Mouse (Mus musculus) thymus, postnatal 0 days (tissue): ENCODE data around the gene Adprhl2. TPM values are rescaled to one million over a fixed set of nuclear protein-coding genes. Genes with fewer than 3 reads are reported as not detected.

Source experiments
- DNase-seq: peaks from one replicate; pipeline ENCODE4 v3.0.0-alpha.2; 2015; ENCODE audit warnings: low spot score
- polyA plus RNA-seq: library from polyadenylated mRNA; unstranded; fragments of >200 nt; fragmentation: Nextera tagmentation; extraction: Ambion mirVana; gene quantifications from 2 replicates; pipeline ENCODE4 v1.2.1, GENCODE M21; 2015

Gene Adprhl2
- polyA plus RNA-seq, result 70.4 and 73.0 TPM in 2 replicates

- peak; percentile 98 for DNase-seq
These were observed at the start of gene Adprhl2 for GRCm38 (mm10) chr4:126321111-126321853. Gene Adprhl2, minus strand, starts transcription at chr4:126321703.

DNA sequence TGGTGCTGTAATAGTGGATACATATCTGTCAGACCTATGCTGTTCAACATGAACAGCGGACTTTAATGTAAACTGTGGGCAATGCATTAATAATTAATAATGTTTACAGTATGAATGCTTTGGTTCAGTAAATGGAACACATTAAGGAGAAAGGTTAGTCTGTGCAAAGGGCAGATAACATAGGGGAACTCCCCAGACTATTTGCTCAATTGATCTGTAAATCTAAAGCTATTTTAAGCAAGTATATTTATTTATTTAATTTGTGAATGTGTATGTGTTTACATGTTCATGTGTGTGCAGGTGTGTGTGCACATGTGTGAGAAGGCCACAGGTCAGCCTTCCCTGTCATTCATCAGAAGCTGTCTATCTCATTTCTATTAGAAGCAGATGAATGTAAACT is 38.6 kb upstream of the Adprhl2 start:
- DNase-seq, result no peak

DNA sequence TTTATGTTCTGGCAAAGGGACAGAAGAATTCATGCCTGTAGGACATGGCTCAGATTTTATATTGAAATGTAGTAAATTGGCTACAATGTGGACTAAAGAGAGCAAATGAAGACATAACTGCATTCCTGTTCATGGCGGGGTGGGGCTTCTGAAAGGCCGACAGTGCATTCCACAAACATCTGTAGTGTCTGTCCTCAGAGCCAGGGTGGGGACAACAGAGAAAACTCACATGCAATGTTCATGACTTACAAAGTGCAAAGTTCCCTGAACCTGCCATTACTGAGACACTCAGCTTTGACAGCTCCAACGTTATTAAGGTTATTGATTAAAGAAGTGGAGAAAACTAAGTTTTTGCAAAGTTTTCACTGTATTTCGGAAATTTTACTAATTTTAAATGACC is 21.9 kb upstream of the Adprhl2 start:
- no peak for DNase-seq

- no peak for DNase-seq
These were observed 18.0 kb upstream of the Adprhl2 start for GRCm38 (mm10) chr4:126339461-126339860.

DNA sequence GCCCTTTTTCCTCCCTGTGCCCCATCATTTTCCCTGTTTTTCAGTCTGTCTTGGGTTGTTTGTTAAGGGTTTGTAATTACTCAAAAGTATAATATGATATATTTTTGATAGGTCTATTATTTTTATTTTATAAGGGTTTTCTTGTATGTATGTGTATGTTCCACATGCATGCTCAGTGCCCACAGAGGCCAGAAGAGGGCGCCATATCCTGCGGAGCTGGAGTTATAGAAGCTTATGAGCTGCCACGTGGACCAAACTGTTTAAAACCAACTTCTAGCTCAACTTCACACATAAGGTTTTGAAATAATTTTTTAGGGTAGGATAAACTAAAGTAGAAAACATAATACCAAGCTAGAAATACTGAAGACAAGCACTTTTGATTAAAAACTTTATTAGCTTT is 10.9 kb upstream of the Adprhl2 start:
- DNase-seq, result peak; percentile 17

GRCm38 (mm10) chr4:126331751-126332150 is 10.2 kb upstream of the Adprhl2 start:
- DNase-seq, result no peak

- DNase-seq, result no peak
These were observed 8.8 kb upstream of the Adprhl2 start for GRCm38 (mm10) chr4:126330295-126330694.

DNA sequence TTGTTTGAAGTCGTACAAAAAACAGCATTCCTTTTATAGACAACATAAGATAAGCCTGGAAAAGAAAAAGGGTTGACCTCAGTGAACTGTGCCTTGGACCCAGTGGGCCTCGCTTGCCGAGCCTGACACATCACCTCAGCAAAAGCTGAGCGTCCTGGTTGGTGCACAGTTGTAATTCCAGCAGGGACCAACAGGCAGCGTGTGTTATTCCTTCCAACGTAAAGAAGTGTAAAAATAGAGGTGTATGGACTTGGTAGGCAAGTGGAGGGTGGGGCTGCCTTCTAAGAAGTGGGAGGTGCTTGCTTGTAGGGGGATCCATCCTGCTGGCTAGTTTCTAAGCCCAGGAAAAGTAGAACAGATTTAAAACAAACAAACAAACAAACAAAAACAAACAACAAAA is 4.5 kb upstream of the Adprhl2 start:
- no peak for DNase-seq

DNA sequence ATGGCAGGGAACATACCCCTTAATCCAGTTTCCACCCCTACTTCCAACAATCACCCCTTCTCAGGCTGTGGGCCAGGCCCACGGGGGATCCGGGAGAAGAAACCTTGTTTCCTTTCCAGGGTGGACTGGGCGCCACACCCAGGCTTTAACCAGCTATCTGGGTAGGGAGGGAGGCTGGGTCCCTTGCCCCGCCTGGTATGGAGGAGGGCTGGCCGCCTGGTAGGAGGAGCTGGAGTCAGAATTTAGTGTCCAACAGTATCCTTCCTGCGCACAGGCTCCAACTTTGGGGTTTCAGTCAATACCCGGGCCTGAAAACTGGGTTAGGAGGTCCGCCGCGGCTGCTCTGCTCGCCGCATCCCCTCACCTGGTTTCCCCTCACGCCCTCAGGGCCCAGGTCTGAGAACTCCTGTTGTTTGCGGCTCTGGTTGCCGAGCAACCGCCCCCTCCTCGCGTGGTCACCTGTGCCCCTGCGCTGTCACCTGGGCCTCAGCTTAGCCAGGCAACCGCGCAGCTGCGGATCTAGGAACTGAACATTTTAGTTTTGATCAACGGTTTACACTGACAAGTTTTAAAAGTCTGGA is 3.9 kb upstream of the Adprhl2 start, which contains the start of gene Tekt2:
Tekt2 (minus strand) TSS at position 408 of the 581 bp plus-strand sequence.
- no peak for DNase-seq

DNA sequence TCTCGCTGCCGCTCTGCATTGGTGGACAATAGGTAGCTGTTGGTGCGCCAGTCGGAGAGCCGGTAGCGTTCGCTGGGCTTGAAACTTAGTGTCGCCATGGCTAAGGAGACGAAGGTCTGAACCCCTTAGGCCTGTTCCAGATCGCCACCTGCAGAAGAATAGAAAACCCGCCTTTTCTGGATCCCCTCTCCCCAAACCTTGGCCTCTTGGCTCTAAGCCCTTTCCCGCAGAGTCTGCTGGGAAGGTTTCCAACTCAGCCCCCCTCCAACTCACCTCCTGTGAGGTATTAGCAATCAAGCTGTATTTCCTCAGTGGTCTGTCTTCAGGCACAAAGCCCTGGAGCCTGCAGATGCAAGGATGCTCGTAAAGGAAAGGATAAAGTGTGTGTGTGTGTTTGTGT is 3.4 kb upstream of the Adprhl2 start:
- DNase-seq, result no peak

DNA sequence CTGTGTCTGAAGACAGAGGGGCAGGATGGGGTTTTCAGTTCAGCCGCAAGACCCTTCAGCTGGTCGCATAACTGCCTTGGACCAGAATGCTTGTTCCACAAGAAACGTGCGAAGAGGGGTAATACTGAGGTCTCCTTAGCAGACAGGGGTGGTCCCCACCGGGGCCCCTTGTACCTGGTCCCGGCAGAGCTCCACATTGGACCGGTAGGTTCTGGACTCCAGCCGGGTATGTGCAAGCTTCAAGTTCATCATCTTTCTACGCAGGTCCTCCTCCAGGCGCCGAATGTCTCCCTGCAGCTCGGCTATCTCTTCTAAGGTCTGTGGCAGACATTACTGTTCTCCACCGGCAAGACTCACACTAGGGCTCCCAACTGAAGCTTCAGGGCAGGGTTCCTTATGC is 1.1 kb upstream of the Adprhl2 start:
- DNase-seq, result no peak

DNA sequence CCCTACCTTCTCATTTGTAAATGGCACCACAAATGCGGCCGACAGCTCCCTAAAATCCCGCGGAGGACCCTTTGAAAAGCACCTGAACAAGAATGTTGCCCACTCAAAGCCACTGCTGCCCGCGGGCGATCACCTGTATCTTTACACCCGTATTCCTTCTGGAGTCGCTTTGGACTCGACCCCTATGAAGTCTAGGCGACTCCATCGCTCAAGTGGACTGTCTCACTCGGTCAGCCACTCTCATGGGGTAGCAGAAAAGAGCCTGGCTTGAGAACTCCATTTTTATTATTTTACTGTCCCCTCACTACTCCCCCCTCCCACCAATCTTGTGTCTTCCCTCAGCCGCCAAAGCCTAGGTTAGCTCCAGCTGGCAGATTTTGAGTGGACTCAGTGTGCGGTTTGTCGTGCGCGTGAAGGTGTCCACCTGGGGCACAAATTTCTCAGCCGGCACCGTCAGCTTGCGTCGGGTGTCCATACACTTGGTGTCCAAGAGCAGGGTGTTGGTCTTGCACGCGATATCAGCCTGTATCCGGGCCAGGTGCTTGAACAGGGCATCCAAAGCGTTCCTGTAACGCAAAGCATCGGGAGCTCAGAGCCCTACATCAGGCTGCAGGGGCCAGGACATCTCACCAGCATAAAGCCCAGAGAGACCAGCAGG is 480 bp upstream of the Adprhl2 start:
- no peak for DNase-seq

- no peak for DNase-seq
These were observed 1.7 kb downstream of the Adprhl2 start for GRCm38 (mm10) chr4:126319806-126320205.

DNA sequence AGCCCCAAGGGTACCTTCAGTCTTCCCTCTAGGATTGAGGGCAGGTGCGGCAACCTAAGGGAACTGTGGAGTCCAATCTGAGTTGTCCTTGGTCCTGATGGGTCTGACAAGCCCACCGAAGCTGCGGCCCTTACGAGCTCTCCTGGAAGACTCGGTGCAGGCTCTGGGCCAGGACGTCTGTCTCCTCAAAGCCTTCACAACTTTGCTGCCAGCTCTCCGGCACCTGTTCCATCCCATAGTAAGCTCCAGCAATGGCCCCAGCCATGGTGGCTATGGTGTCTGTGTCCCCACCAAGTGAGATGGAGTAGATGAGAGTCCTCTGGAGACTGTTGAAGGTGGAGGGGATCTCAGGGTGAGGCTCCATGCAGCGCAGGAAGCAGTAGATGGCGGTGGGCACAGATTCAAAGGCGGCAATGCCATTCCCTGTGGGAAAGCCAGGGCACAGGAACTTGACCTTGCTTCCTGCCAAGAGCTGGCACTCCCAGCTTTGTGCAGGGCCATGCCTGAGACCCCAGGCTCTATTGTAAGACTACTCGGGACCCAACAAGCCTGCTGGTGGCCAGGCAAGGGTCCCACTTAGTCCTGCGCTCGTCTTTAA is 5.0 kb downstream of the Adprhl2 start:
- no peak for DNase-seq

- DNase-seq, result no peak
These were observed 5.6 kb downstream of the Adprhl2 start for GRCm38 (mm10) chr4:126315931-126316330.

DNA sequence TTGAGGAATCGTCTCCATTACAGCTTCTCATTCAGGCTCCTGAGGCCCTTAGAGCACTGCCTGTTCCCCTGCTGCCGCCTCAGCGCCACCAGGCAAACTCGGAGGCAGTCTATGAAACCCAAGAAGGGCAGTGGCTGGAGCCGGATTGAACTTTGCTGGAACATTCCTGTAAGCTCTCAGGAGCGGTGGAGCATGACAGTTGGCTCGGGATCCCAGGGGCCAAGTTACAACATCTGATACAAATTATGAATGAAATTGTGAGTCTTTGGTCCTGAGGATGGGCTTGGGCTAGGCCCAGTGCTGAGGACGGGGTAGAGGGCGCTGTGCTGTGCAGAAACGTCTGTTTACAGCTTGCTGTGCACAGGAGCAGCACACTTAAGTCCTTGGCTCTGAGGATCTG is 7.1 kb downstream of the Adprhl2 start:
- no peak for DNase-seq

DNA sequence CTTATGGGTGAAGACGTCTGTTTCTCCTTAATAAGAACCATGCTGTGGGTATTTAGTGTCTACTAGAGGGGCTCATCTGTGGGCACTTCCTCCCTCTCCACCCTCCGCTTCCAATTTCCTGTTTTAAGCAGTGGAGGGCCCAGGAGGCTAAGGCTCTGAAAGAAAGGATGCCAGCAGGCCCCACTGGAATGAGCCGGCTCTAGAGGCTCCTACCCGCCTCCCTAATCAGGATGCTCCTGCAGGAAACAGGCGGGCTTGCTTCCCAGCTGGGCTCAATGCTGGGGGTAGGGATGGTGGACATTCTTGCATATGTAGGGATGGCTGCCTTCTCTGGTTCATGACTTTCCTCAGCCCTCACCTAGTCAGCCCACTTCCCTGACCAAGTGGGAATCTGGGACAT is 8.3 kb downstream of the Adprhl2 start:
- no peak for DNase-seq

DNA sequence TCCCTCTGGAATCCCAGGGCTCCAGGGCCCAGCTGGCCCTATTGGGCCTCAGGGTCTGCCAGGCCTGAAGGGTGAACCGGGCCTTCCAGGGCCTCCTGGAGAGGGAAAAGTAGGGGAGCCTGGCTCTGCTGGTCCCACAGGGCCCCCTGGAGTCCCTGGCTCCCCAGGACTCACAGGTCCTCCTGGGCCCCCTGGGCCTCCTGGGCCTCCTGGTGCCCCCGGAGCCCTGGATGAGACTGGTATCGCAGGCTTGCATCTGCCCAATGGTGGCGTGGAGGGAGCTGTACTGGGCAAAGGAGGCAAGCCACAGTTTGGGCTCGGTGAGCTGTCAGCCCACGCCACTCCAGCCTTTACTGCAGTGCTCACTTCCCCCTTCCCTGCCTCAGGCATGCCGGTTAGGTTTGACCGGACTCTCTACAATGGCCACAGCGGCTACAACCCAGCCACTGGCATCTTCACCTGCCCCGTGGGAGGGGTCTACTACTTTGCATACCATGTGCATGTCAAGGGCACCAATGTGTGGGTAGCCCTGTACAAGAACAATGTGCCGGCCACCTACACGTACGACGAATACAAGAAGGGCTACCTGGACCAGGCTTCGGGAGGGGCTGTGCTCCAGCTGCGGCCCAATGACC is 9.8 kb downstream of the Adprhl2 start:
- no peak for DNase-seq

GRCm38 (mm10) chr4:126310344-126310743 is 11.2 kb downstream of the Adprhl2 start:
- no peak for DNase-seq

DNA sequence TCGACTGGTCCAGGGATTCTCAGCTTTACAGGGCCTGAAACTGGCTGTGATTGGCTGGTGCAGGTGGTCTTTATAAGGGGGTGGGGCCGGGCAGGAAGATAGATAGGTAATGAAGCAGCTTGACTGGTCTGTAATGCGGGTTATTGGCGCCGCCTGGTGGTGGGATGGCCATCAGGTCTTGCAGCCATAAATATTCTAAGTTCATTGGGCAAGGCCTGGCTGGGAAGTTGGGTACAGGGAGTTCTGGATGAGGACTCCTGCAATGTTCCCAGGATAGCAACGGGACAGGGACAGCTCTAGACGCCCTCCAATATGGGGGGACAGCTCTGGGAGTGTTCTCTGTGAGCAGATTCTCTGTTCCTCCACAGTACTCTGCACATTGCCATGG is 11.6 kb downstream of the Adprhl2 start:
- DNase-seq, result peak; percentile 77

GRCm38 (mm10) chr4:126309211-126309921 is 12.1 kb downstream of the Adprhl2 start:
- peak; percentile 36 for DNase-seq
